Mouse (Mus musculus): ENCODE data around the gene Sgsm1. TPM values are rescaled to one million over a fixed set of nuclear protein-coding genes. Genes with fewer than 3 reads are reported as not detected.
A peak's percentile ranks its signal among the peaks of the same experiment; 100 is the strongest.

Sgsm1 gene
- polyA plus RNA-seq, 1 experiment from 2014 or later = 1.2 TPM

- H3K9ac ChIP-seq (replicated peaks; ENCODE audit: low read depth) = no peak overlapping the region
- H3K9me3 ChIP-seq (ENCODE audit: low read length) = no peaks in the 10 kb centered on the region
- H3K4me1 ChIP-seq (ENCODE audit: insufficient read depth, low read depth, low read length) = no peaks in the 10 kb centered on the region
- H3K36me3 ChIP-seq (ENCODE audit: insufficient read depth, low read length) = no peaks in the 10 kb centered on the region
- no peak overlapping the region for H3K4me3 ChIP-seq (ENCODE audit: low read depth, low read length)
- no peaks in the 10 kb centered on the region for H3K27me3 ChIP-seq (replicated peaks; ENCODE audit: insufficient read depth, low read length)
- TF ChIP-seq CTCF (IDR thresholded peaks at IDR 0.05) (no peak), EP300 (IDR thresholded peaks at IDR 0.05) (no peak)
- WGBS = 11% methylated on average over 12 of the region's 12 CpGs
- DNase-seq (ENCODE audit: low spot score) = peak; percentile 51
- H3K4me2 ChIP-seq (replicated peaks; ENCODE audit: low read depth, low read length) = peak overlapping the region; percentile 43
- ATAC-seq = 0 out of 2 replicates have a peak, but pooled peaks have one; percentile 13
- H3K27ac ChIP-seq (ENCODE audit: low read length) = no peak overlapping the region
Measured at GRCm38 (mm10) chr5:113298040-113298439, 12.5 kb downstream of the Sgsm1 start.

- peak; percentile 93 for DNase-seq (ENCODE audit: low spot score)
- Histone ChIP-seq H3K27ac (ENCODE audit: low read length) (no peak overlapping the region), H3K4me2 (replicated peaks; ENCODE audit: low read depth, low read length) (no peak overlapping the region), H3K36me3 (ENCODE audit: insufficient read depth, low read length) (no peaks in the 10 kb centered on the region), H3K9ac (replicated peaks; ENCODE audit: low read depth) (no peak overlapping the region), H3K4me3 (ENCODE audit: low read depth, low read length) (no peak overlapping the region), H3K27me3 (replicated peaks; ENCODE audit: insufficient read depth, low read length) (no peaks in the 10 kb centered on the region), H3K4me1 (ENCODE audit: insufficient read depth, low read depth, low read length) (no peaks in the 10 kb centered on the region), H3K9me3 (ENCODE audit: low read length) (no peaks in the 10 kb centered on the region)
- TF ChIP-seq CTCF (IDR thresholded peaks at IDR 0.05) (peak; percentile 75), EP300 (IDR thresholded peaks at IDR 0.05) (no peak)
- ATAC-seq = peak; percentile 97
- 20% methylated on average over 4 of the region's 4 CpGs for WGBS
Measured at GRCm38 (mm10) chr5:113295791-113296190, 14.8 kb downstream of the Sgsm1 start.

DNA sequence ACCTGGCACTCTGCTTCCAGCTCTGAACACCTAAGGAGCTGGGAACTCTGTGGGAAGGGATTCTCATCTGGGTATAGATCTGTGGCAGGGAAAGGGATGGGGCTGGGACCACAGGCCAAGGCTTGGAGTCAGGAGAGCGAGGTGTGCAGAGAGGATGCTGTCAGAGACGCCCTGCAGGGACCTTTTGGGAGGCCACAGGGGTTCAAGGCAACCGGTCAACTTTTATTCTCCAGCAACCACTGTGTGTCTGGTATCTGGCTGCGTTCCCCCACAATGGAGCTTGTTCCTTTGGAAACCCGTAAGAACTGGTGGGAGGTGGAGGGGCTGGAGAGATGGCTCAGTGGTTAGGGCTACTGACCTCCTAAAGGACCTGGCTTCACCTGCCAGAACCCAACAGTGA is 16.0 kb downstream of the Sgsm1 start:
- 82% methylated on average over 5 of the region's 5 CpGs for WGBS
- DNase-seq (ENCODE audit: low spot score) (no peak), ATAC-seq (no peak)
- Histone ChIP-seq H3K9ac (replicated peaks; ENCODE audit: low read depth) (no peak overlapping the region), H3K4me2 (replicated peaks; ENCODE audit: low read depth, low read length) (no peak overlapping the region), H3K27me3 (replicated peaks; ENCODE audit: insufficient read depth, low read length) (no peaks in the 10 kb centered on the region), H3K9me3 (ENCODE audit: low read length) (no peaks in the 10 kb centered on the region), H3K4me3 (ENCODE audit: low read depth, low read length) (no peak overlapping the region), H3K27ac (ENCODE audit: low read length) (no peak overlapping the region), H3K36me3 (ENCODE audit: insufficient read depth, low read length) (no peaks in the 10 kb centered on the region), H3K4me1 (ENCODE audit: insufficient read depth, low read depth, low read length) (no peaks in the 10 kb centered on the region)
- TF ChIP-seq EP300 (IDR thresholded peaks at IDR 0.05) (no peak), CTCF (IDR thresholded peaks at IDR 0.05) (no peak)

GRCm38 (mm10) chr5:113293446-113293845 is 17.1 kb downstream of the Sgsm1 start:
- Histone ChIP-seq H3K9ac (replicated peaks; ENCODE audit: low read depth) (no peak overlapping the region), H3K4me3 (ENCODE audit: low read depth, low read length) (no peak overlapping the region), H3K4me2 (replicated peaks; ENCODE audit: low read depth, low read length) (no peak overlapping the region), H3K9me3 (ENCODE audit: low read length) (no peaks in the 10 kb centered on the region), H3K27ac (ENCODE audit: low read length) (no peak overlapping the region), H3K36me3 (ENCODE audit: insufficient read depth, low read length) (no peaks in the 10 kb centered on the region), H3K4me1 (ENCODE audit: insufficient read depth, low read depth, low read length) (no peaks in the 10 kb centered on the region), H3K27me3 (replicated peaks; ENCODE audit: insufficient read depth, low read length) (peaks cover 3% of the 10 kb centered on the region; the same call in 1 of the 2 replicates)
- TF ChIP-seq EP300 (IDR thresholded peaks at IDR 0.05) = no peak
- no peak for TF ChIP-seq CTCF (IDR thresholded peaks at IDR 0.05)
- ATAC-seq (no peak), DNase-seq (ENCODE audit: low spot score) (no peak)
- 63% methylated on average over 4 of the region's 4 CpGs for WGBS

GRCm38 (mm10) chr5:113292832-113293231 is 17.8 kb downstream of the Sgsm1 start:
- H3K4me2 ChIP-seq (replicated peaks; ENCODE audit: low read depth, low read length) = no peak overlapping the region
- WGBS = 48% methylated on average over 8 of the region's 8 CpGs
- no peaks in the 10 kb centered on the region for H3K9me3 ChIP-seq (ENCODE audit: low read length)
- peaks cover 5% of the 10 kb centered on the region; the same call in 1 of the 2 replicates for H3K27me3 ChIP-seq (replicated peaks; ENCODE audit: insufficient read depth, low read length)
- ATAC-seq = no peak
- H3K4me1 ChIP-seq (ENCODE audit: insufficient read depth, low read depth, low read length) = no peaks in the 10 kb centered on the region
- no peak overlapping the region for H3K9ac ChIP-seq (replicated peaks; ENCODE audit: low read depth)
- H3K4me3 ChIP-seq (ENCODE audit: low read depth, low read length) = no peak overlapping the region
- no peak for DNase-seq (ENCODE audit: low spot score)
- H3K36me3 ChIP-seq (ENCODE audit: insufficient read depth, low read length) = no peaks in the 10 kb centered on the region
- no peak for TF ChIP-seq EP300 (IDR thresholded peaks at IDR 0.05)
- no peak for TF ChIP-seq CTCF (IDR thresholded peaks at IDR 0.05)
- H3K27ac ChIP-seq (ENCODE audit: low read length) = no peak overlapping the region

DNA sequence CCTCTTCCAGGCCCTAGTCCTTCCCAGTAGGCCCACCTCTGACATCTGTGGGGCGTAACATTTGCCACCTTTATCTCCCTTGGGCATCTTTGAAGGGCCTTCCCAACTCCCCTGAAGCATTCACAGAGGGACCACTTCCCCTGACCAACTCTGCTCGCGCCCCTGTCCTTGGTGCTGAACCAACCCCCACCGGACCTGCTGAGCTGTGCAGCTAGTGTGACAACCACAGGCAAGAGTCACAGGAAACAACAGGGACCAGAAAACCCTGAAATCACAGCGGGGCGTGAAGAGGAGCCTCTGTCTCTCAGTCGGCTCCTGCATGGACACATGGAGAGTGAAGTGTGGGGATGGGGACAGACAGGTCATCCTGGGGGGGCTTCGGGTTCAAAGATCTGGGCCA is 18.4 kb downstream of the Sgsm1 start:
- Histone ChIP-seq H3K9me3 (ENCODE audit: low read length) (no peaks in the 10 kb centered on the region), H3K4me1 (ENCODE audit: insufficient read depth, low read depth, low read length) (no peaks in the 10 kb centered on the region), H3K9ac (replicated peaks; ENCODE audit: low read depth) (no peak overlapping the region), H3K4me3 (ENCODE audit: low read depth, low read length) (no peak overlapping the region), H3K36me3 (ENCODE audit: insufficient read depth, low read length) (no peaks in the 10 kb centered on the region), H3K27ac (ENCODE audit: low read length) (no peak overlapping the region), H3K27me3 (replicated peaks; ENCODE audit: insufficient read depth, low read length) (peaks cover 9% of the 10 kb centered on the region), H3K4me2 (replicated peaks; ENCODE audit: low read depth, low read length) (no peak overlapping the region)
- 10% methylated on average over 8 of the region's 8 CpGs for WGBS
- no peak for DNase-seq (ENCODE audit: low spot score)
- no peak for TF ChIP-seq EP300 (IDR thresholded peaks at IDR 0.05)
- TF ChIP-seq CTCF (IDR thresholded peaks at IDR 0.05) = no peak
- no peak for ATAC-seq

GRCm38 (mm10) chr5:113291125-113291524 is 19.5 kb downstream of the Sgsm1 start:
- no peak overlapping the region for H3K4me2 ChIP-seq (replicated peaks; ENCODE audit: low read depth, low read length)
- no peak overlapping the region for H3K9ac ChIP-seq (replicated peaks; ENCODE audit: low read depth)
- no peak for DNase-seq (ENCODE audit: low spot score)
- peaks cover 12% of the 10 kb centered on the region for H3K27me3 ChIP-seq (replicated peaks; ENCODE audit: insufficient read depth, low read length)
- no peak overlapping the region for H3K4me3 ChIP-seq (ENCODE audit: low read depth, low read length)
- H3K4me1 ChIP-seq (ENCODE audit: insufficient read depth, low read depth, low read length) = no peaks in the 10 kb centered on the region
- no peaks in the 10 kb centered on the region for H3K36me3 ChIP-seq (ENCODE audit: insufficient read depth, low read length)
- ATAC-seq = no peak
- 71% methylated on average over 4 of the region's 4 CpGs for WGBS
- TF ChIP-seq EP300 (IDR thresholded peaks at IDR 0.05) (no peak), CTCF (IDR thresholded peaks at IDR 0.05) (no peak)
- no peak overlapping the region for H3K27ac ChIP-seq (ENCODE audit: low read length)
- H3K9me3 ChIP-seq (ENCODE audit: low read length) = no peaks in the 10 kb centered on the region
